Mouse (Mus musculus): Measurements from ENCODE around the gene Irf3.

- TF ChIP-seq GATA1 (IDR thresholded peaks at IDR 0.05; ENCODE audit: borderline replicate concordance, low read length) (no peak), FLI1 (IDR thresholded peaks at IDR 0.05; ENCODE audit: low read length) (no peak)
Observed at GRCm38 (mm10) chr7:45024281-45025248, 27.1 kb downstream of the Irf3 start.
